In genomic region chr11:16528909-16529308, GRCm38 (mm10) we compare ENCODE assay signal across 24 mouse cellular contexts. TPM values are rescaled to one million over a fixed set of nuclear protein-coding genes. Genes with fewer than 3 reads are reported as not detected.
A peak's percentile ranks its signal among the peaks of the same experiment; 100 is the strongest.
DNase-seq lines count a peak whose midpoint lies in the region; ATAC-seq and TF ChIP-seq lines count a peak whose summit lies in the region.
"Had no signal": no experiment of that assay in that cellular context is flagged by ENCODE, and none has a peak within 500 bp of the region (broad histone marks: within the 10 kb centered on the region; RNA-seq: fewer than 3 reads in every experiment).

No protein-coding gene starts in this region.

- DNase-seq in gastrocnemius, adult 2 months = no peak
- DNase-seq in gastrocnemius, postnatal 10 days = no peak
- no peak for DNase-seq in liver, adult 2 months (ENCODE audit: extremely low read depth, low read depth, low spot score)
- DNase-seq in liver, embryonic 11.5 days (ENCODE audit: low spot score) = no peak
- peak; percentile 64 for DNase-seq in CH12.LX (ENCODE audit: extremely low read depth)
- DNase-seq in cerebellum, adult 18-20 months = no peak
- DNase-seq: adrenal gland, adult 2 months; adrenal gland, adult 8-10 months; adrenal gland, postnatal 10 days; adrenal gland, postnatal 14 days; adrenal gland, postnatal 25 days; adrenal gland, postnatal 36 days; B cell, adult 2 months; cerebellum, adult 11 months; cerebellum, adult 11-12 months; cerebellum, adult 2 months; cerebellum, adult 8-10 months; cerebellum, adult 9-10 months had no signal

- dilution Hi-C loops in CH12.LX (cut with MboI; ENCODE audit: extremely low pct_ligation_motif_present, extremely low pct_unique_long_range_greater_than_20kb, low sequenced_read_pairs) = no loop called here

- TF ChIP-seq POLR2A in liver, adult 2 months (IDR thresholded peaks at IDR 0.05; ENCODE audit: extremely low read depth, insufficient read depth, low read length) = no peak
- no peak for TF ChIP-seq POLR2A in CH12.LX (IDR thresholded peaks at IDR 0.05; ENCODE audit: low read depth, low read length)

- in situ Hi-C loops in CH12.LX (cut with MboI; ENCODE audit: low pct_ligation_motif_present, low pct_unique_long_range_greater_than_20kb, low sequenced_read_pairs) = loop anchor here (5.0 kb wide), 3 partner anchors 88 to 418 kb away; no protein-coding TSS in a partner anchor

- no peak for TF ChIP-seq EP300 in CH12.LX (IDR thresholded peaks at IDR 0.05; ENCODE audit: low read length)

- intact Hi-C loops in gastrocnemius, adult 2 months (cut with DNase I) = loop anchor here (5.0 kb wide), 2 partner anchors 58 to 223 kb away; partner anchors contain the start of gene Egfr

- no peak overlapping the region for H3K9ac ChIP-seq in liver, adult 2 months (ENCODE audit: low read depth, low read length)
- H3K9ac ChIP-seq in liver, embryonic 11.5 days (ENCODE audit: low read depth, low read length) = no peak overlapping the region
- H3K9ac ChIP-seq in CH12.LX (ENCODE audit: insufficient read depth, low read depth) = no peak overlapping the region

- no peaks in the 10 kb centered on the region for H3K9me3 ChIP-seq in liver, embryonic 11.5 days (ENCODE audit: control insufficient read depth, low read length)
- no peaks in the 10 kb centered on the region for H3K9me3 ChIP-seq in CH12.LX (replicated peaks; ENCODE audit: low read length)
- H3K9me3 ChIP-seq: G1E had no signal

- no peak overlapping the region for H3K4me2 ChIP-seq in liver, embryonic 11.5 days
- no peak overlapping the region for H3K4me2 ChIP-seq in CH12.LX (ENCODE audit: insufficient read depth, low read depth, poor library complexity, severe bottlenecking)

- H3K4me3 ChIP-seq in gastrocnemius, adult 2 months = no peak overlapping the region
- no peak overlapping the region for H3K4me3 ChIP-seq in liver, adult 2 months (ENCODE audit: insufficient read depth, low read depth, low read length)
- no peak overlapping the region for H3K4me3 ChIP-seq in liver, embryonic 11.5 days (ENCODE audit: low read depth, low read length)
- no peak overlapping the region for H3K4me3 ChIP-seq in CH12.LX (replicated peaks in 1 of 3; ENCODE audit: low read depth in 2 of 3, low read length in 2 of 3, poor library complexity in 1 of 3)
- no peak overlapping the region for H3K4me3 ChIP-seq in brown adipose tissue, adult 24 weeks (ENCODE audit: insufficient read depth, low read depth, low read length)

- no peak for ATAC-seq in liver, embryonic 11.5 days (replicated peaks; ENCODE audit: low FRiP score)
- ATAC-seq in cerebellum, adult (ENCODE audit: insufficient number of reproducible peaks, low FRiP score, low TSS enrichment) = no peak
- ATAC-seq: activated CD4-positive, CD25-positive, alpha-beta regulatory T cell, adult 4 months; CD4-positive, CD25-positive, alpha-beta regulatory T cell, adult 4 months; Patski had no signal

- TF ChIP-seq CTCF in gastrocnemius, adult 2 months (IDR thresholded peaks at IDR 0.05) = no peak
- TF ChIP-seq CTCF in liver, adult 2 months (IDR thresholded peaks at IDR 0.05; ENCODE audit: low read depth, low read length) = no peak
- TF ChIP-seq CTCF in CH12.LX (conservative IDR thresholded peaks at IDR 0.05 in 1 of 2, IDR thresholded peaks at IDR 0.05 in 1 of 2; ENCODE audit: low read depth in 2 of 2, low read length in 2 of 2) = no peak

- H3K79me2 ChIP-seq in liver, adult 2 months (ENCODE audit: control insufficient read depth, insufficient read depth, low read length) = no peaks in the 10 kb centered on the region
- H3K79me2 ChIP-seq in CH12.LX (replicated peaks; ENCODE audit: control insufficient read depth, extremely low read depth, insufficient read depth, poor library complexity, severe bottlenecking) = no peaks in the 10 kb centered on the region

- H3K27ac ChIP-seq in gastrocnemius, adult 2 months = peak overlapping the region; percentile 81
- H3K27ac ChIP-seq in liver, adult 2 months (replicated peaks; ENCODE audit: insufficient read depth, low read depth, low read length) = peak overlapping the region; percentile 23; the same call in 1 of the 2 replicates
- no peak overlapping the region for H3K27ac ChIP-seq in liver, embryonic 11.5 days (ENCODE audit: low read depth, low read length)
- no peak overlapping the region for H3K27ac ChIP-seq in CH12.LX (ENCODE audit: insufficient read depth, low read depth)
- H3K27ac ChIP-seq in brown adipose tissue, adult 24 weeks (replicated peaks; ENCODE audit: low read depth, low read length) = peak overlapping the region; percentile 43

- H3K36me3 ChIP-seq in liver, adult 2 months (ENCODE audit: control insufficient read depth, insufficient read depth, low read length) = no peaks in the 10 kb centered on the region
- H3K36me3 ChIP-seq in liver, embryonic 11.5 days (ENCODE audit: control insufficient read depth, insufficient read depth, low read length) = no peaks in the 10 kb centered on the region
- no peaks in the 10 kb centered on the region for H3K36me3 ChIP-seq in CH12.LX (replicated peaks in 1 of 2; ENCODE audit: control insufficient read depth in 1 of 2, insufficient read depth in 1 of 2, low read length in 1 of 2)
- H3K36me3 ChIP-seq: G1E had no signal

- TF ChIP-seq RAD21 in CH12.LX (IDR thresholded peaks at IDR 0.05; ENCODE audit: low read depth, low read length) = no peak

- H3K27me3 ChIP-seq in liver, adult 2 months (ENCODE audit: control insufficient read depth, insufficient read depth, low read length) = no peaks in the 10 kb centered on the region
- no peaks in the 10 kb centered on the region for H3K27me3 ChIP-seq in liver, embryonic 11.5 days (replicated peaks; ENCODE audit: control insufficient read depth, insufficient read depth, low read length)
- H3K27me3 ChIP-seq in CH12.LX (replicated peaks) = no peaks in the 10 kb centered on the region
- H3K27me3 ChIP-seq: Patski had no signal

- peaks cover 4% of the 10 kb centered on the region; the same call in 1 of the 2 replicates for H3K4me1 ChIP-seq in liver, adult 2 months (ENCODE audit: control insufficient read depth, insufficient read depth, low read length)
- no peaks in the 10 kb centered on the region for H3K4me1 ChIP-seq in liver, embryonic 11.5 days (replicated peaks; ENCODE audit: control insufficient read depth, insufficient read depth, low read length)
- peaks cover 5 to 72% of the 10 kb centered on the region in 2 experiments; a peak in 2 of 4 replicates for H3K4me1 ChIP-seq in CH12.LX (ENCODE audit: control insufficient read depth in 1 of 2, insufficient read depth in 2 of 2)
- H3K4me1 ChIP-seq in brown adipose tissue, adult 24 weeks (ENCODE audit: control insufficient read depth, insufficient read depth, insufficient read length, low read length) = no peaks in the 10 kb centered on the region

TF ChIP-seq in CH12.LX, 34 proteins besides CTCF, POLR2A, EP300 and RAD21:
- no peak for TF ChIP-seq SMC3 (IDR thresholded peaks at IDR 0.05; ENCODE audit: low read depth, low read length)
- TF ChIP-seq CHD1 (IDR thresholded peaks at IDR 0.05; ENCODE audit: low read depth, low read length) = no peak
- TF ChIP-seq ZNF384 (IDR thresholded peaks at IDR 0.05; ENCODE audit: low read depth, low read length) = peak; percentile 81

RNA-seq across cellular contexts. Expression of gene Sec61g, which starts 20.6 kb away (rescaled TPM):
- total RNA-seq in gastrocnemius, adult 2 months (2021) = 1 to 10 TPM; 2.3 to 3.5 TPM
- total RNA-seq in gastrocnemius, postnatal 10 days (2021) = 1 to 10 TPM; 2.3 to 5.5 TPM
- 17.1 and 19.9 TPM in 2 replicates for total RNA-seq in liver, adult 2 months (2014; rRNA removed)
- 5.6 and 7.4 TPM in 2 replicates for polyA plus RNA-seq in liver, adult 2 months (2012; rRNA removed)
- 41.1 and 43.8 TPM in 2 replicates for polyA plus RNA-seq in liver, embryonic 11.5 days (2014; fragmentation: Nextera tagmentation; extraction: Ambion mirVana)
- total RNA-seq in CH12.LX (2012; rRNA removed) = 64.5 and 84.1 TPM in 2 replicates
- total RNA-seq in CH12.LX (2014; rRNA removed) = 133 and 139 TPM in 2 replicates
- 21.7 and 45.6 TPM in 2 replicates for polyA plus RNA-seq in CH12.LX (2012; ENCODE audit: insufficient read length, low read depth)
- 1.3 and 3.9 TPM in 2 replicates for polyA plus RNA-seq in brown adipose tissue, adult 24 weeks (2012; ENCODE audit: insufficient read depth, insufficient read length, missing spikeins)

Comparison
In these comparisons a context has a peak if more than half of its experiments do, and no peak if none do; other contexts are left out.
1. H3K27ac ChIP-seq: peak in gastrocnemius, adult 2 months (single experiment), liver, adult 2 months (single experiment) and brown adipose tissue, adult 24 weeks (single experiment); none in liver, embryonic 11.5 days (single experiment) and CH12.LX (single experiment).